Mouse (Mus musculus) ovary, postnatal 10 days (tissue): Measurements from ENCODE around the gene Trim65.
A peak's percentile ranks its signal among the peaks of the same experiment; 100 is the strongest.
"Not testable (repeated sequence)": the region's sequence is repeated elsewhere in the genome, so short reads cannot be mapped to it uniquely, and the experiment has no call there.

Source experiments
- DNase-seq: peaks from one replicate; pipeline ENCODE4 v3.0.0; 2022; ENCODE audit warnings: low spot score

The Trim65 gene

GRCm38 (mm10) chr11:116138468-116139138 is 7.7 kb upstream of the Trim65 start, which contains the start of gene Mrpl38:
Mrpl38 (minus strand) TSS chr11:116138868.
- DNase-seq: peak; percentile 77

- DNase-seq: no peak
Measured at GRCm38 (mm10) chr11:116138096-116138467, 7.2 kb upstream of the Trim65 start.

- DNase-seq: no peak
Measured at GRCm38 (mm10) chr11:116134171-116134570, 3.2 kb upstream of the Trim65 start.

- DNase-seq: no peak
Measured at GRCm38 (mm10) chr11:116133497-116133896, 2.6 kb upstream of the Trim65 start.

GRCm38 (mm10) chr11:116132366-116133333 is 1.7 kb upstream of the Trim65 start:
- no peak for DNase-seq

GRCm38 (mm10) chr11:116131349-116132170 is 632 bp upstream of the Trim65 start:
- DNase-seq: no peak

GRCm38 (mm10) chr11:116129993-116130487 is 888 bp downstream of the Trim65 start:
- DNase-seq: no peak

GRCm38 (mm10) chr11:116129091-116129790 is 1.7 kb downstream of the Trim65 start:
- DNase-seq: no peak

- DNase-seq: no peak
Measured at GRCm38 (mm10) chr11:116127986-116128385, 2.9 kb downstream of the Trim65 start.

GRCm38 (mm10) chr11:116127156-116127980 is 3.6 kb downstream of the Trim65 start, which contains the start of gene Trim47:
Trim47 (minus strand) TSS chr11:116127210.
- peak; percentile 55 for DNase-seq

- DNase-seq: no peak
Measured at GRCm38 (mm10) chr11:116126261-116126660, 4.7 kb downstream of the Trim65 start.

- DNase-seq: not testable (repeated sequence)
Measured at GRCm38 (mm10) chr11:116121731-116122245, 9.1 kb downstream of the Trim65 start.

- DNase-seq: no peak
Measured at GRCm38 (mm10) chr11:116117819-116118218, 13.1 kb downstream of the Trim65 start.

GRCm38 (mm10) chr11:116117241-116117640 is 13.7 kb downstream of the Trim65 start:
- no peak for DNase-seq

GRCm38 (mm10) chr11:116111611-116112203 is 19.2 kb downstream of the Trim65 start:
- no peak for DNase-seq

GRCm38 (mm10) chr11:116111067-116111466 is 19.9 kb downstream of the Trim65 start:
- DNase-seq: no peak

- no peak for DNase-seq
Measured at GRCm38 (mm10) chr11:116110540-116110939, 20.4 kb downstream of the Trim65 start.

GRCm38 (mm10) chr11:116110131-116110530 is 20.8 kb downstream of the Trim65 start:
- no peak for DNase-seq

GRCm38 (mm10) chr11:116109441-116110081 is 21.4 kb downstream of the Trim65 start:
- DNase-seq: no peak
